Mouse (Mus musculus) retina, adult 2 months (tissue): Measurements from ENCODE around the gene Npc2.

Experiments used
- DNase-seq: peaks from one replicate; pipeline ENCODE4 v3.0.0-alpha.2; 2012; ENCODE audit warnings: low read depth, low spot score

Npc2 gene

DNA sequence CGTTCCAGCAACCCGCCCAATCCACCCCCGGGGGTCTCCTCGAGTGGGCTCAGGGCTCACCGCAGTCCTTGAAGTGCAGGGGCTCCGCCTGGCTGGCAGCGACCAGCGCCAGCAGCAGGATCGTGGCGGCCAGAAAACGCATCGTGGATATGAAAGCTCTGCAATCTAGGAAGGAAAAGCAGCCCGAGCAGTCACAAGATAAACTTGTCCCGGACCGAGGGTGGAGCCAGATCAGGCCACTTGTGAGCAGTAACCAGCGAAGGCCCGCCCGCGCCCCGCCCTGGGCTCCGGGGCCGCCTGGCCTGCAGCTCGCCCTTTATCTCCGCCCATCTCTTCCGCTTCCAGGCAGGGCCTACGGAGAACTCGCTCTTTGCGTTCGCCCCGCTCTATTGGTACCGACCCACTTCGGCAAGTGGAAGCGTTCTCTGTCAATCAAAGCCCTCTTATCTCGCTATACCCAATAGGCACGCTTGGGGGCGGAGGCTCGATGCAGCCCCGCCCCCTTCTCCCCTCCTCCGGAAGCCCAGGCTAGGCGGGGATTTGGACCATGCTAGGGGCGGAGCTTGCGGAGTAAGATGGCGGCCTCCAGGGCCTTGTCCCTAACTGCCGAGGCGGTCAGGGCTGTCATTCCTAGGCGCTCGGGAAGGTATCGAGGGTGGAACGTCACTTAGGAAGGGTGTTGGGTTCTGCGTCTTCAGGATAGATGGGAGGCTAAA is at the start of gene Npc2, which contains the start of gene Isca2:
Npc2 (minus strand) TSS at position 427 of the 716 bp plus-strand sequence.
Isca2 (plus strand) TSS at position 526 of the 716 bp plus-strand sequence.
- DNase-seq, result peak; percentile 96

DNA sequence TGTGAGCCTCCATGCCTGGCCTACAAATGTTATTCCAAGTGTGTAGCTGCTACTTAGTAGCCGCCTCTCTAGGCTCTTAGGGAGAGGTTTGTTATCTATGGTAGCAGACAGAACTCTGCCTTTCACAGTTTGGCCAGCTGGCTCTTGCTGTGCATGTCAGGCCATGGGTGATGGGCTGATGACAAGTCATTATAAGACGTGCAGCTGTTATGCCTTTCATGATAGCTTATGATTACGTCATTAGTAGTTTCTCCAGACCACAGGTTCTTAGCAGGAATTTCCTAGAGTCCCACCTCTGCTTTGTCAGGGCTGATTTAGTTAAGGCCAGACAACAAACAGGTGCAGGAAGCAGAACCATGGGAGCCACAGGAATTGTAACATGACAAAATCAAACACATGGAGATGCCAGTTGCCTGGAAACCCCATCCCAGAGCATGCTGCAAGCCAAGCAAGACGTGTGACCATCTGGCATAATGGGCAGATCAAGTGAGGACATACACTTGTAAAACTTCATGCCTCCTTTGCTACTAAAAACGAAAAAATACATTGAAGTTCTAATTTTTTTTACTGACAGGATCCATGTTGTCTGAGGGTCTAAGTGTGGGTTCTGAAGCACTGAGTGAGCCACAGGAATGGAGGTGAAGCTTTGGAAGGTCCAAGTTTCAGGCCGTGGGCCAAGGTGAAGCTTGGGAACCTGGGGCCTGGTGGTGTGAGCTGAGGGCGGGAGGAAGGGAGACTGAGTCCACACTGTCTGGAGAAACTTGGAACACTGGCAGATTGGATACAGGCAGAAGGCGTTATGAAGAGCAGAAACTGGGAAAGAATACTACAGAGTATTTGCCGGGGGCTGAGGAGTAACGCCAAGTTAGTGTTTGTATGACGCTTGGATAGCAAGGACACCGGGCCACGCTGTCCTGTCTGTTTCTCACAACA is 46.5 kb upstream of the Npc2 start:
- no peak for DNase-seq

DNA sequence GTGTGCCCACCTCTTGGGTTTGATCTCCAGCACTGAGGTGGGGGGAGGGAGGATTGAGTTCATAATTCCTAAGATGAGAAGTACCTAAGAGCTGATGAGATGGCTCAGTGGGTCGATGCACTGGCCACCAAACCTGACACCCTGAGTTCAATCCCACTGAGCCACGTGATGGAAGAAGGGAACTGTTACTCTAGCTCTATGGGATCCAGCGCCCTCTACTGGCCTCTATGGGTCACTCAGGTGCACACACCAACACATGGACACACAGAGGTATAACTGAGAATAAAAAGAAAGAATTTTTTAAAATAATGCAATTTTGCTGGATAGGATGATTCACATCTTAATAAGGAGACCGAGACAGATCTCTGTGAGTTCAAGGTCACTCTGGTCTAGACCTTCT is 45.5 kb upstream of the Npc2 start:
- DNase-seq, result no peak

DNA sequence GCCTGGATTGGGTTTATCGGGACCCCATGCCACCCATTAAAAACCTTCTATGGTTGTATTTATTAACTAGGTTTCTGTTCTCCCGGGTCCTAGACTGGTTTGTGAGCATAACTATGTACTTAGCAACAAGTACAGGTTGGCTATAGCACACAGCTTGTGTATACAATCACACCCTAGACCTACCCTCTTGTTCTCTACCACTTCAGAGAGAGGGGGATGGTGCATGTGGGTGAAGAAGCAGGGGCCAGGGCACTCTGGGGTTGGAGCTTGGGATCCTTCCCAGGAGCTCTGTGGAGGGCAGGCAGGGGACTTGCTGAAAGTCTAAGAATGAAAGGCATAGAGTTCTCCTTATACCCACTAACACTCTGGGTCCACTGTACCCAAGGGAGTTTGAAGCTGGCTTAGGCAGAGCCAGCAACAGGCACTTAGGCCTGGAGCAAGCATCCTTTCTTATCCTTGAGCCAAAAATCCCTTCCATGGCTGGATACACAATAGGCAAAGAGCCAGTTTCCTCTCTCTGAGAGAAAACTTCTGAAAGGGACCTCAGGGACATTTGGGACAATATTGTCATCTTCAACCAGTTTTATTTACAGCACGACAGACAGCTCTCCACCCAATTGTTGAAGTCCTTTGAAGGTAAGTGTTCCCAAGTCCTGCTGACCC is 41.8 kb upstream of the Npc2 start:
- no peak for DNase-seq

- DNase-seq, result no peak
These were observed 40.8 kb upstream of the Npc2 start for GRCm38 (mm10) chr12:84813773-84814172.

DNA sequence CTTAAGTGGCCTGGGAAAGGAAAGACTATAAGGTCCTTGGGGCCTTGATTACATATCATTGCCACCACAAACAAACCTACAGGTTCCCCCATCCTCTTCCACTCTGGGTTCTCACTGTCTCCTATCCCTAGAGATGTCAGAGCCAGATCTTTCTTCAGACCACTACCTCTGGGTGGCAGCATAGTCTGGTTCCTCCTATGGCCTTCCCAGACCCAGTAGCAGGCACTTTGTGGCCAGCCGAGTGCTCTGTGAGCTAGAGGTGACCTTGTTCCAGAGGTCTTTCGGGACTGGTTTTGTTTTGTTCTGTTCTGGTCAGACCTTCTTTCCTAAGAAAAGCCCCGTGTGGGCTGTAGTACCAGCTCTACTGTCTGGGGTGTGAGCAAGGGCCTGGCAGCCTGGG is 39.1 kb upstream of the Npc2 start:
- DNase-seq, result no peak

- DNase-seq, result no peak
These were observed 38.6 kb upstream of the Npc2 start for GRCm38 (mm10) chr12:84811510-84811909.

DNA sequence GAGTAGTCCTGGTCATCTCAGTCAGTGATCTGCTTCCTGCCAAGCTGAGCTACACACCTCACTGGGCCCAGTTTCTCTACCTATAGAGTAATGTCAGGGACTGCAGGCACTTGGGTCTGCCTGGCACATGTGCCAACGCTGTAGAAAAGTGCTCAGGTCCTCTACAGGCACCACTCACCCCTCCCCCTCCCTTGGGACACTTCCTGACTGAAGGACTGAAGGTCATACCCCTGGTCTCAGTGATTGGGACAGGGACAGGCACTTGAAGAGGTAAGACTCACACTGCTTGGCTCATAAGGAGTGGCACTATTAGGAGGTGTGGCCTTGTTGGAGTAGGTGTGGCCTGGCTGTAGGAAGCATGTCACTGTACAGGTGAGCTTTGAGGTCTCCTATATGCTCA is 37.9 kb upstream of the Npc2 start:
- no peak for DNase-seq

GRCm38 (mm10) chr12:84809033-84809432 is 36.1 kb upstream of the Npc2 start:
- no peak for DNase-seq

DNA sequence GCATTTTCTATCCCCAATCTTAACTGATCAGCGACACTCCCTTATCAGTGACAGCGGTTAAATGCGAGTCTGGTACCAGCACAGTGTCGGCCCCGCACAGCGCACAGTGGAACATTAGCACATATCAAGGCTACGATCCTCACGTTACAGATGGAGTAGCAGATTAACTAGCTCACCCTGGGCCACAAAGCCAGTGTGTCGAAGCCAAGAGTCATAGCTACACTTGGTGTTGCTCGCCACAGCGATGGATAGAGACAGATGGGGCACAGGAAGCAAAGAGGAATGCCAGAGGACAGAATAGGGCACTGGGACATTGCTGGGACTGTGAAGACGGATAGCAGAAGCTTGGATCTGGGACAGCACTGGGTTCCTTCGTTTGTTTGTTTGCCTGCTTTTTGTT is 34.4 kb upstream of the Npc2 start:
- no peak for DNase-seq

GRCm38 (mm10) chr12:84806726-84807125 is 33.8 kb upstream of the Npc2 start:
- DNase-seq, result no peak

- DNase-seq, result no peak
These were observed 33.1 kb upstream of the Npc2 start for GRCm38 (mm10) chr12:84806010-84806409.

DNA sequence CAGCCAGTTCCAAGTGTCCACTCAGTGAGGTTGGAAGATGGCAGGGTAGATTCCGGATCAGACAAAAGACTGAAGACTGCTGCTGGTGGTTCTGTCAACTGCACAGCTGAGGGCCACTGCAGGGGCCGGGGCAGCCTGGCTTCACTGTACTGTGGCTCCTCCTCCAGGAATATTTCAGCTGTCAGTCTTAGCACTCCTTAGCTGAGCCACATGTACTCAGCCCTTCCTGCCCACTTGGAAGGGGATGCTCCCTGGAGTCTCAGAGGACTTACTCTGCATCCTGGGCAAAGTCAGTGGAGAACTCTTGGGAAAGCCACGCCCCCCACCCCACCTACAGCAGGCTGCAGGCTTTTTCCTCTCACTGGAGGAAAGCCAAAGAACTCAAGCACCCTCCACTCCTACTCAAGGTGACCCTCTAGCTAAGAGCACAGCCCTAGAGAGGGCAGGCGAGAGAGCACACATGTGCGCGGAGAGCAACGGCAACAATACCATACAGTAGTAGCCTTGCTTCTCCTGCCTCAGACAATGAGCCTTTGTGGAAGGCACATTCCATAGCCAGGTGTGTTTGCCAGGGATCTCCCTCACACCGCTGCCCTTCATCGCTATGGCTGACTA is 32.4 kb upstream of the Npc2 start:
- DNase-seq, result no peak

DNA sequence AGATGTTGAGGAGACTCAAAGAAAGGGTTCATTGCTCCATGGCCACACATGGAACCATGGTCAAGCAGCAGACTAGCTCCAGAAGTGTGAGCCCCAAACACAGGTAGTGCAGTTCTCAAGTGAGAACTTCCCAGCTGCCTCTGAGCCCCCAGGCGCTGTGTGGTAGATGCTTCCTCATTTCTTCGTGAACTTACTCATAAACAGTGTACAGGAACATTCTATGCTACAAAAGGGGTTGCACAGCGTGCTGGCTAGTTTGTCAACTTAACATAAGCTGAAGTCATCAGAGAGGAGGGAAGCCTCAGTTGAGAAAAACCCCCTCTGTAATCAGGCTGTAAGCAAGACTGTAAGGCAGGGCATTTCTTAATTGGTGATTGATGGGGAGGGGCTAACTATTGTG is 29.7 kb upstream of the Npc2 start:
- no peak for DNase-seq

DNA sequence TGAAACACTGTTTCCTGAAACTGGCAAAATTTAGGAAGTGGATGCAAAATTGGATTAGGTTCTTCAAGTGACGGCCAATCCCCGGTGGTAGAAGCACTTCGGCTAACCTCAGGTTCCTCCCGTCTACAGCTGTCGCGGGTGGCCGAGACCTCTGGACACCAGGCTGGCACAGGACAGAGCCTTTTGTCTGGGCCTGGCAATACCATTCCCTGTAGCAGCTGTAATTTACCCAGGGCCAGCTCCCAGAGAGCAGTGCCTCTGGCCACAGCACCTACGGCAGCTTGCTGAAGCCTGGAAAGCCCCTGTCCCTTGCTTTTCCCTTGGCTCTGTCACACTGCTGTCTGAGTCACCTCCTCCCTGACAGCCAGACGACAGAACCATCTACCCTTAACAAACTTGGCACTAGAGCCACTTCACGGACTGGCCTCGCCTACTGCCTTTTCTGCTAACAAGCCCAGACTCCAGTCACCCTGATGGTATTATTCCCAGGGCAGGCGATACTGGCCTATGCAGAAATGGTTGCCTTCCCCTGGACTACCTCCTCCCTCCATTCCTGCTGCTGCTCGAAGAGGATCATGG is 28.7 kb upstream of the Npc2 start:
- no peak for DNase-seq

DNA sequence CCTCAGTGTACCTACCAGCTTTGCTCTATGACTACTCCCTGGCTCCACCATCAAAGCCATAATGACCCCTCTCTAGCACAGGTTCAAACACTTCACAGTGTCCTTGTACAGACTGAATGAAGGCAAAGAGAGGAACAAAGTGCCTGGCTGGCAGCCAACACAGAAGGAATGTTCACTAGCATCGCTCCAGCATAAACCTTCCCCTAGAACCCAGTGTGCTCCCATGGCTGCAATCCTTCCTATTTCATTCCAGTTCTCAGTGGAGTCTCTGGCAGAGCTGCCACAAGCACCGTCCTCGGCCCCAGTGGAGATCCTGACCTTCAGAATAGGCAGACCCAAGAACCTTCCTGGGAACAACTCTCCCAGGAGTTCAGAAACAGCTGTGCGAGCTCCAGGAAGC is 27.5 kb upstream of the Npc2 start:
- DNase-seq, result no peak

GRCm38 (mm10) chr12:84799086-84799485 is 26.1 kb upstream of the Npc2 start:
- DNase-seq, result no peak

- DNase-seq, result no peak
These were observed 21.7 kb upstream of the Npc2 start for GRCm38 (mm10) chr12:84794647-84795046.

GRCm38 (mm10) chr12:84792629-84793028 is 19.7 kb upstream of the Npc2 start:
- no peak for DNase-seq

DNA sequence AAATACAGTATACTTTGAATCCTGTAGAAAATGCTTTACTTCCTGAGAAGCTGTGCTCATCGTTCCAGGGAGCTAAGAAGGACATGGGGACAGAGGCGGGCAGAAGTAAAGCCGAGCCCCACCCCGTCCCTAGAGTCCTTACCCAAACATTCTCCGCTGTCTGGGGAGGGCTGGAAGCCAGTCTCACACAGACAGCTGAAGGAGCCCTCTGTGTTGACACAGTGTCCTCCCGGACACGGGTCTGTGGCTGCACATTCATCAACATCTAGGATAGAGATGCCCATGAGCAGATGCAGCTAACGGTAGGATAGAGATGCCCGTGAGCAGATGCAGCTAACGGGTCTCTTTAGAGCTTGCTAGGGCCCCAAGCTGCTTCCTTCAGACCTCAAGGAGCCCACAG is 17.9 kb upstream of the Npc2 start:
- no peak for DNase-seq

GRCm38 (mm10) chr12:84786091-84786490 is 13.1 kb upstream of the Npc2 start:
- DNase-seq, result no peak
